Mouse (Mus musculus): ENCODE measurements at regions not wholly inside any gene's neighbourhood (a gene's known extent, or its start where the extent isn't known, plus 50 kb on each side); places are given as distances from the start of the nearest gene placed in this dataset.

GRCm38 (mm10) chr16:86524135-86524534 lies 622.5 kb upstream of the Adamts5 start:
- no peak for DNase-seq (ENCODE audit: low spot score)

- no peak for DNase-seq (ENCODE audit: low spot score)
Observed at GRCm38 (mm10) chr16:86516935-86517334, 615.3 kb upstream of the Adamts5 start.

DNA sequence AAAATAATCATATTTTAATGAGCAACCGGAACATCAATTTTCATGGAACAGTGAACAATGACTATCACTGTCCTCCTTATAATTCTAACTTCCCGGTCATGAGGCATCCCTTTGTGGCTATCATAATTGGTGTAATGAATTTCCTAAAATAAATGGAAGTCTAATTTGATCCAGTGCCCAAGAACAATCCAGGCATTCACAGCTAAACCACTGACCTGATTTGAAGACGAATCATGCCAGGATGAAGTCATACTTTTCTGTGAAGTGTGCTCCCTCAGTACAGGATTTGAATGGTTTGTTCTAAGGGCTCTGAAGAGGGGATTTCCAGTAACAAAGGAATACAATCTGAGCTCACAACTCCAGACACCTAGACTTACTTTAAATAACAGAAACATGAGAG lies 614.5 kb upstream of the Adamts5 start:
- no peak for DNase-seq (ENCODE audit: low spot score)

- no peak for DNase-seq (ENCODE audit: low spot score)
Observed at GRCm38 (mm10) chr16:86501074-86501952, 599.7 kb upstream of the Adamts5 start.

GRCm38 (mm10) chr16:86475145-86475544 lies 573.5 kb upstream of the Adamts5 start:
- DNase-seq (ENCODE audit: low spot score) = no peak

- no peak for DNase-seq (ENCODE audit: low spot score)
Observed at GRCm38 (mm10) chr16:86473059-86473740, 571.6 kb upstream of the Adamts5 start.

DNA sequence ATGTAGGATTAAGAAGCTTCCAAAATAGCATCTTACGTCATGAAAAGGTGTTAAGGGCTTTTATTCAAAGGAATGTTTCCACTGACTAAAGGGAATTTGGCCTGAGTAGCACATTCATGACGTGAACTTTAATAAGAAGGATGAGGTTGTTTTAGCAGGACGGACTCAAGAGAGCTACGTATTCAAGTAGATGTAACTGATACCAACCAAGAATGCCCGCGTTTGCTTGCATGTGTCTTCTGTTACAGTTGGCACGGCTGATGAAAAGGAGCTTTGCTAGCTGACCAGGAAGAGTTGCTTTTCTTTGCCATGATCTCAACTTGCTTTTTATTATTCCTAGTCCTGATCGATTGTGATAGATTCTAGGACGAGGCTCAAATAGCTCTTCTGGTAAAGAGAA lies 559.4 kb upstream of the Adamts5 start:
- DNase-seq (ENCODE audit: low spot score) = no peak

GRCm38 (mm10) chr16:86456649-86457048 lies 555.0 kb upstream of the Adamts5 start:
- no peak for DNase-seq (ENCODE audit: low spot score)

DNA sequence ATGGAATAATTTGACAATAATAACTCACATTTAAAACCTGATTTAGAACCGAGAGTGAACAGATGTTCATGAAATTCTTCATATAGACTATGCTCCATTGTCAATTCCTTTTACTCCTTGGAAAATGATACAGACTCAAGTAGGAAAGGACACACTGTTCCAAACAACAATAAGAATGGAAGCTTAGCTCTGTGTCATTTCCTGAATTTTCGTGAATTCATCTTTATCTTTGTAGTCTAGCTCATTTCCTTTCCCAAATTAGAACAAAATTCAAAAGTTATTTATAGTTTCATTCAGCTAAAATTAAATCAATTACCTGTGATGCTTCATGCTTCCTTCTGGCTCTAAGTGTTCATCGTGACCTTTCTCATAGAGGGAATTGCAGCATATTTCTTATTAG lies 553.2 kb upstream of the Adamts5 start:
- DNase-seq (ENCODE audit: low spot score) = no peak

GRCm38 (mm10) chr16:86454031-86454430 lies 552.4 kb upstream of the Adamts5 start:
- DNase-seq (ENCODE audit: low spot score) = no peak

DNA sequence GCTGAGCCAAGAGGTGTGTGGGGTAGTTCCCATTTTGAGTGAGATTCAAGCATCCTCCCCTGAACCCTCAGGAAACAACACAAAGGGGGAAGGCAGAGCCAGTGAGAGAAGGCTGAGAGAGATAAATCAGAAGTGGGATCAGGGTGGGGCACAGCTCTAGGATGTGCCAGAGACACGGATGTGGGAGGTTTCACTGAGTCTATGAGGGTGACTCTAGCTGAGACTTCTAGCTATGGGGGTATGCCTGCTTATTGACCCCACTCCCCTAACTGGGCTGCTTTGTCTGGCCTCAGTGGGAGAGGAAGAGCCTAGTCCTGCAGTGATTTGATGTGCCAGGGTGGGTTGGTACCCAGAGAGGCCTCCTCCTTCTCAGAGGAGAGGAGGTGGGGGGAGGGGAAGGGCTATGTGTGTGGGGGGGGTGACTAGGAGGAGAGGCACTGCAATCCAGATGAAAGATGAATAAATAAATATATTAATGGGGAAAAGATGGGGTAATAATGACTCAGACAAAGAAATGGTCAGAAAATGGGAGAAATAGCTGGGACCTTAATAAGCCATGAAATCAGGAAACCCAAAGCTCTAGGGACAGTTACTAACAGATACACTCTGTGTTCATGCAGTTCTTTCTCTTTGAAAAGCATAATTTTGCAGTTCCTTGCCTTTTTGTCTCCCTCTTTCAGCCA lies 547.0 kb upstream of the Adamts5 start:
- no peak for DNase-seq (ENCODE audit: low spot score)

GRCm38 (mm10) chr16:86419458-86419857 lies 517.8 kb upstream of the Adamts5 start:
- DNase-seq (ENCODE audit: low spot score) = peak; percentile 63

GRCm38 (mm10) chr16:86404309-86404708 lies 502.7 kb upstream of the Adamts5 start:
- no peak for DNase-seq (ENCODE audit: low spot score)

DNA sequence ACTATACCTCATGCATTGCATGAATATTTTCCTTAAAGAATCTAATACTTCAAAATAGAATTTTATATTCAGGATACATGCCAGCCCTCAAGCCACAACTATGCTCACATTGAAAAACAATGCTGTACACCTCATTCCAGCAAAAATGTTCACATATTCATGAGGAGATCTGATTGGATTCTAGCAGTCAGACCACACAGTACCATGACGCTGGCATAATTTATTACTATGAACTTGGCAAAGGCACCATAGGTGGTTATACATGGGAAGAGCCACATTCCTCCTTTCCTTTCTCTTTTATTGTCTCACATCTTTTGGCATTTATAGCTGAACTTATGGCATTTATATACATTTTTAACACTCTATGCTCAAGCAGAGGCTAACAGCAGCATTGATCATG lies 499.8 kb upstream of the Adamts5 start:
- DNase-seq (ENCODE audit: low spot score) = no peak

GRCm38 (mm10) chr16:86399288-86399687 lies 497.7 kb upstream of the Adamts5 start:
- no peak for DNase-seq (ENCODE audit: low spot score)

GRCm38 (mm10) chr16:86397521-86397920 lies 495.9 kb upstream of the Adamts5 start:
- no peak for DNase-seq (ENCODE audit: low spot score)

GRCm38 (mm10) chr16:86389063-86389723 lies 487.6 kb upstream of the Adamts5 start:
- no peak for DNase-seq (ENCODE audit: low spot score)

- DNase-seq (ENCODE audit: low spot score) = no peak
Observed at GRCm38 (mm10) chr16:86388128-86388527, 486.5 kb upstream of the Adamts5 start.

DNA sequence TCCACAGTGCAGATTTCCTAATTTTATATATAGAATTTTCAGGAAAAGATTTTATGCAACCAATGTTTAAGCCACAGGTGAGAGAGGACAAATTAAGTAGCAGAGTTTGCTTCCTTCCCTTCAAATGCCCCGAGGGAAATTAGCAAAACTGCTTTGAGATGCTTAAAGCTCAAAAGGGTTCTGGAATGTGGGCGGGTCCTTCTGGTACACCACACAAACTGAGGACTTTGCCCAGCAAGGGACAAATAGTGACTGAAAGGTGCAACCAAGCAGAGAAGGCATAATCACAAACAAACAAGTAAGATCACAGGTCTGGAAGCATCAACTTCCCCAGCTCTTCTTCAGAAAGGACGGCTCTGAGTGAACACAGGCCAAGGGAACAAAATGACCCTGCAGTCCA lies 476.4 kb upstream of the Adamts5 start:
- no peak for DNase-seq (ENCODE audit: low spot score)

GRCm38 (mm10) chr16:86371652-86372051 lies 470.0 kb upstream of the Adamts5 start:
- no peak for DNase-seq (ENCODE audit: low spot score)

DNA sequence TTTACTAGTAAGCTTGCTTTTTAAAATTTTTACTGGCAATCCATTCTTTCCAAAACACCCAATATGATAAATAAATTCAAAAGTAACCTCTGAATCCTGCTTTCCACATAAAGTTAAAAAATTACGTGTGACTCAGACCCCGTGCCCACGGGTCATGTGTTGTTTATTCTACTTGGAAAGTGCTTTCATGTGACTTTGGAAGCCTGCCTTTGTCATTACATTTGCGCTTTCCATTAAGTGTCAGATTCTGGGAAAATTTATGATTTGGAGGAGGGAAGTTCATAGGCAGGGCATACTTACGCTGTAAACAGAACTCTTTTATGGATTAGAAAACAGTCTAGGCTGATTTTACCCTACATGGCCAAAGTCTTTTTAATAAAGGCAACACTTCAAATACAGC lies 466.8 kb upstream of the Adamts5 start:
- DNase-seq (ENCODE audit: low spot score) = no peak

DNA sequence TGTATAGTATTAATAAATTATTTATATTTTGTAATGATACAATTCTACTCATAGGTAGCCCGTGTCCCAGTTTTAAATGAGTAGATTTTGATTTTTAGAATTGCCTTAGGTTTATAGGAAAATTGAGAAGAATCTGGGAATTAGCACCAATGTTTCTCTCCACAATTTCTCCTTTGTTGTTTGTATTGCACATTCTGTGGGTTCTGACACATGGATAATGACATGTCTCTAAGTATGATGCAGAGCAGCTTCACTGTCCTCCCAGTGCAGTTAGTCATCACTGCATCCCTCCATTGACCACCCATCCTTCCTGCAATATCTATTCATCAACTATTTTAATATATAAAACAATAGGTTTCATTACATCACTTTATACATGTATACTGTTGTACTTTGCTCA lies 464.6 kb upstream of the Adamts5 start:
- no peak for DNase-seq (ENCODE audit: low spot score)

Data from urinary bladder, postnatal 25 days (tissue).